Mouse (Mus musculus): ENCODE results near the gene Cyp4a12b. TPM values are rescaled to one million over a fixed set of nuclear protein-coding genes. Genes with fewer than 3 reads are reported as not detected.

Gene Cyp4a12b
- total and polyA plus RNA-seq, 2 experiments = 0.18 to 0.37 TPM

GRCm38 (mm10) chr4:115481006-115481652, 69.7 kb downstream of the Cyp4a12b start:
- no peak for DNase-seq (ENCODE audit: extremely low read depth, low read depth, low spot score)
- H3K4me1 ChIP-seq (ENCODE audit: control insufficient read depth, insufficient read depth, low read length) = no peaks in the 10 kb centered on the region; the same call in 1 of the 2 replicates
- no peaks in the 10 kb centered on the region for H3K27me3 ChIP-seq (ENCODE audit: control insufficient read depth, insufficient read depth, low read length)
- H3K27ac ChIP-seq (replicated peaks; ENCODE audit: insufficient read depth, low read depth, low read length) = no peak overlapping the region
- TF ChIP-seq POLR2A (IDR thresholded peaks at IDR 0.05; ENCODE audit: extremely low read depth, insufficient read depth, low read length) (no peak), CTCF (IDR thresholded peaks at IDR 0.05; ENCODE audit: low read depth, low read length) (no peak)
- no peak overlapping the region for H3K9ac ChIP-seq (ENCODE audit: low read depth, low read length)
- no peaks in the 10 kb centered on the region for H3K36me3 ChIP-seq (ENCODE audit: control insufficient read depth, insufficient read depth, low read length)
- no peaks in the 10 kb centered on the region for H3K79me2 ChIP-seq (ENCODE audit: control insufficient read depth, insufficient read depth, low read length)
- WGBS = 75% methylated on average over 6 of the region's 6 CpGs
- H3K4me3 ChIP-seq (ENCODE audit: insufficient read depth, low read depth, low read length) = no peak overlapping the region

Other genes starting within 250 kb of the Cyp4a12b start
- not detected in 2 replicates for gene Cyp4a29, start 169.5 kb upstream of the Cyp4a12b start, total RNA-seq (2014; rRNA removed)
- not detected in 2 replicates for gene Cyp4a29, start 169.5 kb upstream of the Cyp4a12b start, polyA plus RNA-seq (2012; rRNA removed)
- gene Cyp4a12a, start 112.6 kb upstream of the Cyp4a12b start, total RNA-seq (2014; rRNA removed) = 0.34 and 0.37 TPM in 2 replicates
- 0.91 and 8.7 TPM in 2 replicates for gene Cyp4a12a, start 112.6 kb upstream of the Cyp4a12b start, polyA plus RNA-seq (2012; rRNA removed)
- not detected in 2 replicates for gene Cyp4a30b, start 41.0 kb downstream of the Cyp4a12b start, total RNA-seq (2014; rRNA removed)
- not detected in 2 replicates for gene Cyp4a30b, start 41.0 kb downstream of the Cyp4a12b start, polyA plus RNA-seq (2012; rRNA removed)
- gene Cyp4a14, start 84.5 kb downstream of the Cyp4a12b start, total RNA-seq (2014; rRNA removed) = 420 and 442 TPM in 2 replicates
- 291 and 455 TPM in 2 replicates for gene Cyp4a14, start 84.5 kb downstream of the Cyp4a12b start, polyA plus RNA-seq (2012; rRNA removed)
- gene Cyp4a10, start 106.6 kb downstream of the Cyp4a12b start, total RNA-seq (2014; rRNA removed) = 375 and 556 TPM in 2 replicates
- 427 and 619 TPM in 2 replicates for gene Cyp4a10, start 106.6 kb downstream of the Cyp4a12b start, polyA plus RNA-seq (2012; rRNA removed)
- 8.3 and 19.2 TPM in 2 replicates for gene Cyp4a31, start 152.0 kb downstream of the Cyp4a12b start, total RNA-seq (2014; rRNA removed)
- 7.3 and 8.5 TPM in 2 replicates for gene Cyp4a31, start 152.0 kb downstream of the Cyp4a12b start, polyA plus RNA-seq (2012; rRNA removed)
- 19.5 and 23.2 TPM in 2 replicates for gene Cyp4a32, start 189.3 kb downstream of the Cyp4a12b start, total RNA-seq (2014; rRNA removed)
- gene Cyp4a32, start 189.3 kb downstream of the Cyp4a12b start, polyA plus RNA-seq (2012; rRNA removed) = 8.4 and 12.2 TPM in 2 replicates
- 34.9 and 38.7 TPM in 2 replicates for gene Cyp4b1, start 236.1 kb downstream of the Cyp4a12b start, total RNA-seq (2014; rRNA removed)
- gene Cyp4b1, start 236.1 kb downstream of the Cyp4a12b start, polyA plus RNA-seq (2012; rRNA removed) = 17.5 and 24.3 TPM in 2 replicates